Comparison of ENCODE assay signal across 9 mouse cellular contexts in genomic region chr10:127091507-127092396, GRCm38 (mm10). TPM values are rescaled to one million over a fixed set of nuclear protein-coding genes. Genes with fewer than 3 reads are reported as not detected.
A peak's percentile ranks its signal among the peaks of the same experiment; 100 is the strongest.
DNase-seq lines count a peak whose midpoint lies in the region; ATAC-seq and TF ChIP-seq lines count a peak whose summit lies in the region.
"Had no signal": no experiment of that assay in that cellular context is flagged by ENCODE, and none has a peak within 500 bp of the region (broad histone marks: within the 10 kb centered on the region; RNA-seq: fewer than 3 reads in every experiment).

No protein-coding gene starts in this region.

- no peak for TF ChIP-seq EP300 in lung, postnatal 0 days (IDR thresholded peaks at IDR 0.05)

- H3K4me2 ChIP-seq in intestine, embryonic 16.5 days (ENCODE audit: low read depth, low read length), result peak overlapping the region; percentile 46
- H3K4me2 ChIP-seq in lung, postnatal 0 days (replicated peaks; ENCODE audit: low read depth, low read length), result peak overlapping the region; percentile 47

- DNase-seq in cerebellum, adult 11-12 months, result peak; percentile 52
- DNase-seq in testis, postnatal 10 days (ENCODE audit: low spot score), result no peak
- peak; percentile 55 for DNase-seq in lung, postnatal 0 days (ENCODE audit: low spot score)
- DNase-seq in spleen, postnatal 14 days (ENCODE audit: low spot score in 2 of 2), result no peak
- no peak for DNase-seq in thymus, postnatal 10 days (ENCODE audit: low spot score in 2 of 2)

- TF ChIP-seq CTCF in testis, adult 2 months (IDR thresholded peaks at IDR 0.05; ENCODE audit: control insufficient read depth, insufficient read depth, insufficient replicate concordance, low read depth, low read length), result no peak
- peak; percentile 34 for TF ChIP-seq CTCF in lung, postnatal 0 days (IDR thresholded peaks at IDR 0.05)

- no peaks in the 10 kb centered on the region for H3K27me3 ChIP-seq in testis, adult 2 months (ENCODE audit: control insufficient read depth, insufficient read depth, low read length)
- H3K27me3 ChIP-seq in intestine, embryonic 16.5 days (replicated peaks; ENCODE audit: control insufficient read depth, insufficient read depth, low read length), result peaks cover 49% of the 10 kb centered on the region
- peaks cover 32% of the 10 kb centered on the region for H3K27me3 ChIP-seq in lung, postnatal 0 days (replicated peaks; ENCODE audit: insufficient read depth, low read length)

- H3K9me3 ChIP-seq in intestine, embryonic 16.5 days (ENCODE audit: control insufficient read depth, low read length), result no peaks in the 10 kb centered on the region
- no peaks in the 10 kb centered on the region for H3K9me3 ChIP-seq in lung, postnatal 0 days (ENCODE audit: low read length)

- H3K36me3 ChIP-seq in testis, adult 2 months (ENCODE audit: control insufficient read depth, insufficient read depth, low read length), result no peaks in the 10 kb centered on the region
- H3K36me3 ChIP-seq in intestine, embryonic 16.5 days (ENCODE audit: control insufficient read depth, insufficient read depth, low read length), result peaks cover 9% of the 10 kb centered on the region
- peaks cover 3% of the 10 kb centered on the region; the same call in 1 of the 2 replicates for H3K36me3 ChIP-seq in lung, postnatal 0 days (ENCODE audit: insufficient read depth, low read length)

- peaks cover 24% of the 10 kb centered on the region for H3K4me1 ChIP-seq in testis, adult 2 months (ENCODE audit: control insufficient read depth, insufficient read depth, low read length)
- H3K4me1 ChIP-seq in intestine, embryonic 16.5 days (ENCODE audit: control insufficient read depth, insufficient read depth, low read length), result peaks cover 5% of the 10 kb centered on the region
- H3K4me1 ChIP-seq in lung, postnatal 0 days (ENCODE audit: insufficient read depth, low read depth, low read length), result peaks cover 13% of the 10 kb centered on the region; the same call in 1 of the 2 replicates

- no peak for ATAC-seq in cerebellum, adult (ENCODE audit: insufficient number of reproducible peaks, low FRiP score, low TSS enrichment)
- peak; percentile 65 for ATAC-seq in intestine, embryonic 16.5 days
- ATAC-seq in lung, postnatal 0 days, result peak; percentile 46

- H3K9ac ChIP-seq in intestine, embryonic 16.5 days (ENCODE audit: low read depth, low read length), result peak overlapping the region; percentile 24; the same call in 1 of the 2 replicates
- H3K9ac ChIP-seq in lung, postnatal 0 days (replicated peaks; ENCODE audit: low read depth), result no peak overlapping the region

- WGBS in intestine, embryonic 16.5 days, result 15% methylated on average over 51 of the region's 51 CpGs
- WGBS in lung, postnatal 0 days, result 15% methylated on average over 48 of the region's 51 CpGs

- no peak for TF ChIP-seq POLR2A in testis, adult 2 months (IDR thresholded peaks at IDR 0.05; ENCODE audit: control insufficient read depth, low read depth, low read length)

- H3K27ac ChIP-seq in testis, adult 2 months (ENCODE audit: control insufficient read depth, insufficient read depth, low read depth, low read length), result no peak overlapping the region
- H3K27ac ChIP-seq in intestine, embryonic 16.5 days (ENCODE audit: low read length), result no peak overlapping the region
- no peak overlapping the region for H3K27ac ChIP-seq in lung, postnatal 0 days (ENCODE audit: low read length)

- peak overlapping the region; percentile 69 for H3K4me3 ChIP-seq in testis, adult 2 months (ENCODE audit: control insufficient read depth, low read depth, low read length)
- H3K4me3 ChIP-seq in intestine, embryonic 16.5 days (ENCODE audit: low read length), result peak overlapping the region; percentile 28
- peak overlapping the region; percentile 15; the same call in 1 of the 2 replicates for H3K4me3 ChIP-seq in lung, postnatal 0 days (ENCODE audit: low read depth, low read length)

RNA-seq across cellular contexts. Expression of gene Agap2, which starts 16.7 kb away (rescaled TPM):
- polyA plus RNA-seq in testis, adult 2 months (2012; rRNA removed), result 0.53 and 0.73 TPM in 2 replicates
- 0.05 and 0.21 TPM in 2 replicates for polyA plus RNA-seq in intestine, embryonic 16.5 days (2015; fragmentation: Nextera tagmentation; extraction: Ambion mirVana)
- polyA plus RNA-seq in lung, postnatal 0 days (2015; fragmentation: Nextera tagmentation; extraction: Ambion mirVana), result 0.04 and 0.32 TPM in 2 replicates

RNA-seq across cellular contexts. Expression of gene Tspan31, which starts 21.7 kb away (rescaled TPM):
- polyA plus RNA-seq in testis, adult 2 months (2012; rRNA removed), result 12.7 and 16.3 TPM in 2 replicates
- 189 and 206 TPM in 2 replicates for polyA plus RNA-seq in intestine, embryonic 16.5 days (2015; fragmentation: Nextera tagmentation; extraction: Ambion mirVana)
- polyA plus RNA-seq in lung, postnatal 0 days (2015; fragmentation: Nextera tagmentation; extraction: Ambion mirVana), result 99.5 and 110 TPM in 2 replicates

RNA-seq across cellular contexts. Expression of gene Cdk4, which starts 28.4 kb away (rescaled TPM):
- polyA plus RNA-seq in testis, adult 2 months (2012; rRNA removed), result 68.4 and 70.9 TPM in 2 replicates
- 1,474 and 1,595 TPM in 2 replicates for polyA plus RNA-seq in intestine, embryonic 16.5 days (2015; fragmentation: Nextera tagmentation; extraction: Ambion mirVana)
- 358 and 362 TPM in 2 replicates for polyA plus RNA-seq in lung, postnatal 0 days (2015; fragmentation: Nextera tagmentation; extraction: Ambion mirVana)

RNA-seq across cellular contexts. Expression of gene Os9, which starts 29.2 kb away (rescaled TPM):
- 32.2 and 33.9 TPM in 2 replicates for polyA plus RNA-seq in testis, adult 2 months (2012; rRNA removed)
- 110 and 116 TPM in 2 replicates for polyA plus RNA-seq in intestine, embryonic 16.5 days (2015; fragmentation: Nextera tagmentation; extraction: Ambion mirVana)
- polyA plus RNA-seq in lung, postnatal 0 days (2015; fragmentation: Nextera tagmentation; extraction: Ambion mirVana), result 112 and 113 TPM in 2 replicates

RNA-seq across cellular contexts. Expression of gene March9, which starts 31.8 kb away (rescaled TPM):
- polyA plus RNA-seq in testis, adult 2 months (2012; rRNA removed), result 2.1 TPM in 2 replicates
- polyA plus RNA-seq in intestine, embryonic 16.5 days (2015; fragmentation: Nextera tagmentation; extraction: Ambion mirVana), result 0.40 and 0.50 TPM in 2 replicates
- polyA plus RNA-seq in lung, postnatal 0 days (2015; fragmentation: Nextera tagmentation; extraction: Ambion mirVana), result 0.63 and 0.86 TPM in 2 replicates
- polyA plus RNA-seq: liver, embryonic 16.5 days had no signal

Comparison
In these comparisons a context has a peak if more than half of its experiments do, and no peak if none do; other contexts are left out.
1. DNase-seq: peak in cerebellum, adult 11-12 months (single experiment) and lung, postnatal 0 days (single experiment); none in testis, postnatal 10 days (single experiment), spleen, postnatal 14 days (0 of 2) and thymus, postnatal 10 days (0 of 2).
2. H3K4me3 ChIP-seq: peak in every context shown above with its lines; median percentile 69 in testis, adult 2 months; 28 in intestine, embryonic 16.5 days; 15 in lung, postnatal 0 days.